Mouse (Mus musculus): ENCODE measurements around the gene Axdnd1.

The Axdnd1 gene

DNA sequence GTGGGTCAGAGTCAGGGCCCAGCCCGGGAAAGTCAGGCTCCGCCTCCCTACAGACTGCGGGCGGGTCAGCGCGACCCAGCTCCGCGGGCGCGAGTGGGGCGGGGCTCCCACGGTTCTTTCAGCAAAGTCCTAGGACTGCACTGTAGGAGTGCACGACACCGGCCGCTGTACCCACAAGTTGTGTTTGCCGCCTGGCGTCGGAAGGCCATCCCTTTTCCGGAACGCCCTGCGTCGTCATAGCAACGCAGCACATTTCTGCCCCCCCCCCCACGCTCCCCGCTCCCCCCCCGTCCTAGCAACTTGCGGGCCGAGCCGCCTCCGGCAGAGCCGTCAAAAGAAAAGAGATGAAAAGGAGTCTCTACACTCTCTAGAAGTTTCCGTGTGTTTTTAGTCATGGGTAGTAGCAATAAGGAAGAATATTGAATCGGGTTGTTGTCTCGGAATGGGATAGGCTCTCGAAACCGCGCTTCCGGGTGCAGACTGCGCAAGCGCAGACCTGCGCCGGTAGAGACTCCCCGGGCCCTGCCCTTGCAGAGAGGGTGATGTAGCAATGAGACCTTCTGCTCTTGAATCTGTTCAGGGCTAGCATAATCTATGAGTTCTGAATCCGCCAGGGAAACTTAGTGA lies at the start of gene Axdnd1:
Gene Axdnd1, minus strand, starts transcription at position 489 of the 627 bp plus-strand sequence.
- peak; percentile 85 for DNase-seq (ENCODE audit: extremely low spot score, low spot score)

DNA sequence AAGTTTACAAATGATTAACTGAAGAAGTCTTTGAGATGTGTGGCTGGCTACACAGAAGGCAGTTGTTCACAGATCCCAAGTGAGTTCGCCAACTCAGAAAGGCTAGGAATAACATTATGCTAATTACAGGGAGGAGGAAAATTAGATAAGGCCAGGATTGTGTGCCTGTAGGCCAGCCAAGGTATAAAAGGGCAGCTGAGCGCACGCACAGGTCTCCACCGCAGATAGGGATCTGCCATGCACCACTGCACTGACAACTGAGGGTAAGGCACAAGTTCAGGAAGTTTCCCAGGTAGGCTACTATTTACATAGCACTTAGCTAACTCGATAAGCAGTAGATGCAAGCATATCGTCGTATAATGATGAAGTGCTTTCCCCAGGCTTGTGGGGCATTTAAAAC lies 49.6 kb upstream of the Axdnd1 start:
- DNase-seq (ENCODE audit: extremely low spot score, low spot score) = no peak

DNA sequence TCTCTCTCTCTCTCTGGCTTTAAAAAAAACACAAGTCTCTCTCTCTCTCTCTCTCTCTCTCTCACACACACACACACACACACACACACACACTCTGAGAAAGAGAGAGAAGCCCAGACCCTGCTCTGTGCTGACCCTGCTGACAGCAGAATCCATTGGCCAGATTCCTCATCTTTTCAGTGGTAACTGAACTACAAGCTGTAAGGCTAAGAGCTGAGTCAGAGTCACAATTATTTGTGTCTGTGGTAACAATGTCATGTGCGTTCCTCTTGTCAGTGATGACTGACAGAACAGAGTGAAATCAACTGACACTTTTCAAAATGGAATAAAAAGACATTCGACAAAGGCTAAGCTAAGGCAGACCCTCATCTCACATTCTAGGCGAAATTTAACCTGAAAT lies 47.6 kb upstream of the Axdnd1 start:
- no peak for DNase-seq (ENCODE audit: extremely low spot score, low spot score)

DNA sequence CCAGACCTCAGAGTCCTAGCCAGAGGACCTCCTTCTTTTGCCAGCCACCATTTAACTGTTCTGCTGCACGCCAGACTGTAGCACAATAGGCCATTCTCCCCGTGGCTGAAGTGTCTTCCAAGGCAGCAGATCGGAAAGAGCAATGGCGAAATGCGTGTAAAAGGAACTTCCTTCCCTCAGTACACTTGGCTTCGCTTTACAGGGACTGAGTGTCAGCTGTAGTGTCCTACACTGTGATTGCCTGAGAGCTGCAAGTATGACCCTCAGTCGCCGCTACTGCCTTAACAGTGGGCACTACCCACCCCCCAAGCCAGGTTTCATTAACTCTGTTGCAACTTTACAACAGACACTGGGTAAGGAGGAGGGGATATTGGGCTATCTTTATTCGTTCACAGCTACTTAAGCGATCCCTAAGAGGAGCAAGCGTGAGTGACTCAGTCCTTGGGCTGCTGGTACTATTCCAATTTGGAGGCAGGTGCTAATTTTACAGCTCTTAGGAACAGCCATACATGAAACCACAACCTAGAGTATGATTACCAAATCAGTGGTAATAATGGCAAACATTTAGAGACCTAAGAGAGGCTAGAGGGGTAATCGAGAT lies 46.8 kb upstream of the Axdnd1 start:
- no peak for DNase-seq (ENCODE audit: extremely low spot score, low spot score)

DNA sequence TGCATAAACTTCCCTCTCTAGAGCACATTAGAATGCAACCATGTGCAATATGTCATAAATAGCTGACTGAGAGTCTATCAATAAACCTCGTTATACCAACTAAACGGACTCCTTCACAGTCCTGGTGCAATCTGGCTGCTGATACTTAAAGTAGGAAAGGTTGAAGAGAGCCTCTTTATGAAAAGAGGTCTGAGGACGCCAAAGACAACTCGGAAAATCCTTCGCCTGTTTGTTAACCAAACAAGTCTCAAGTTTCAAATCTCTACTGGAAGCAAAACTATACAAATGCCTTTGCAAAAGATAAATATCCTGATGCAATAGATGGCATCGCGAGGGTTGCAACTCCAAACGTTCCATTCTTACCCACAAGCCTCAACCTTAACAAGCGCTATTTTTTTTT lies 44.0 kb upstream of the Axdnd1 start:
- DNase-seq (ENCODE audit: extremely low spot score, low spot score) = no peak

DNA sequence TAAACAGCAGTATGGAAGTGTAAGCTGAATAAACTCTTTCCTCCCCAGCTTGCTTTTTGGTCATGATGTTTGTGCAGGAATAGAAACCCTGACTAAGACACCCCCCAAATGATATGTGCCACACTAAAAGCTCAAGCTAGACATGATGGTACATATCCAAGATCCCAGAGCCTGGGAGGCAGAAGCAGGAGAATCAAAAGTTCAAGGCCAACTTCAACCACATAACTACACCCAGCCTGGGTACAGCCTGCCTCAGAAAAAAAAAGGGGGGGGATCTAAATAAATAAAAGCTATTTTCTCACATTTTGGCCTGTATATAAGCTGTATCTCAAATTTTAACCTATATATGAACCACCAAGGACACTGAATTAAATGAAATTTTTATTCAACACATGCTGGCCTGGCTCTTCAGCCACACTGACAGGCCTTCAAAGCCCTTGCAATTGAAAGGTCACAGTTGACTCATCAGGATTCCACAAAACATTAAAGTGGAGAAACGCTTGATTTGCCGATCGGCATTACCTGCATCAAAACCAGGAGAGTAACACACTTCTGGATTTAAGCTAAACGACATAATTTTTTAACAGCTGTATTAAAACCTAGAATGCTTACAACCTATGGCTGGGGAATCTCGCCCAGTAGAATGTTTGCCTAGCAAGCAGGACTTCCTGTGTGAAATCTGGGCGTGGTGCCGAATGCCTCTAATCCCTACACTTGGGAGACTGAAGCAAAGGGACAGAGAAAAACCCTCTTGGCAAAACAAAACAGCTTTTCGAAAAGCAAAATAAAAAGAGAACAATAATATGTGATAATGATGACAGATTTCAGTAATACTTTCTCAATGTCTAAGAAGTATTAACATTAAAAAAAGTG lies 43.3 kb upstream of the Axdnd1 start:
- DNase-seq (ENCODE audit: extremely low spot score, low spot score) = no peak

GRCm38 (mm10) chr1:156462273-156462991 lies 41.5 kb upstream of the Axdnd1 start:
- no peak for DNase-seq (ENCODE audit: extremely low spot score, low spot score)

DNA sequence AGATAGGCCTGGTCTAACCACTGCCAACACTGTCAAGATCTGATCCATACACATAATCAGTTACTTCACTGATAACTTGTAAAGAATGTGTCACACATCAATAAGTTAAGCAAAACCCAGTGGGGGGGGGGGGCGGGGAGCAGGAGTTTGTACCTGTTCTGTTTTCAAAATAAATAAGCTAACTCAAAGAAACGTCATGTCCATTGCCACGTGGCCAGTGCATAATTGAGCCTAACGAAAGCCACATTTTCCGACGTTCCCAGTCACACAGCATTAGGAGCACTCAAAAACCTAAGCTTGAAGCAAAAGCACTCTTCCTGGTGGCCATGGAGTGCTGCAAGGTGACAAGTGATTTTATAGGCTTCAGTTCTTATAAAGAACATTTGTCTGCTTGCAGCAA lies 40.1 kb upstream of the Axdnd1 start:
- DNase-seq (ENCODE audit: extremely low spot score, low spot score) = no peak

DNA sequence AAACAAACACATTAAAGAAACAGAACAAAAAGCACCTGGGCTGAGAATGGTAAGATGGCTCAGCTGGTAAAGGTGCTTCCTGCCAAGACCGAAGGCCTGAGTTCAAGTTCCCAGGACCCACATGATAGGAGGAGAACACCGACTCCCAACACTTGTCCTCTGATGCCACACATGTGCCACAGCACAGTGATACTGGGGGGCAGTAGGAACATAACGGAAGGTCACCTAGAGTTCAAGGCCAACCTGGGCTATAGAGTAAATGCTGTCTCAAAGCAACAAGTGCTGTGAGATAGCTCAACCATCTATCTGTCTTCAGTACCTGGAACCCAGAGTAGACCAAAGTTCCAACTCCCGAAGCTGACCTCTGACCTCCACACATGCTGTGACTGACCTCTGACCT lies 39.3 kb upstream of the Axdnd1 start:
- no peak for DNase-seq (ENCODE audit: extremely low spot score, low spot score)

GRCm38 (mm10) chr1:156459690-156460089 lies 38.7 kb upstream of the Axdnd1 start:
- no peak for DNase-seq (ENCODE audit: extremely low spot score, low spot score)

- no peak for DNase-seq (ENCODE audit: extremely low spot score, low spot score)
These were observed 37.6 kb upstream of the Axdnd1 start for GRCm38 (mm10) chr1:156458391-156459060.

GRCm38 (mm10) chr1:156455005-156455758 lies 34.2 kb upstream of the Axdnd1 start:
- DNase-seq (ENCODE audit: extremely low spot score, low spot score) = no peak

- no peak for DNase-seq (ENCODE audit: extremely low spot score, low spot score)
These were observed 33.4 kb upstream of the Axdnd1 start for GRCm38 (mm10) chr1:156454384-156454783.

DNA sequence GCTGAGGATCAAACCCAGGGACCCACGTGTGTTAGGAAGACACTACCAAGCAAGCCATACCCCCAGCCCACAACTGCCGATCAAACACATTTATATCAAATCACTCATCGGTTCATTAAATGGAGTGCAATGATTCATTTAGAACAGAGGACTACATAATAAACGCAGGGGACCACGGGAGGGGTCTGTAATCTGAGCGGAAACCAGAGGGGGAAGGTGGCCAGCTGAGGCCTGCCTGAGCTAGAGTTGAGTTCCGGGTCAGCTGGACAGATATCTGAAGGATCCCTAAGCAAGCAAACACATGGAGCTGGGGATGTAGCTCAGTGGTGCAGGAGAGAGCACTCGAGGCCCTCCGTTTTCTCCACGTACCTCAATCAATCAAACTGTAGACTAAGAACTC lies 32.9 kb upstream of the Axdnd1 start:
- DNase-seq (ENCODE audit: extremely low spot score, low spot score) = no peak

GRCm38 (mm10) chr1:156450478-156450877 lies 29.5 kb upstream of the Axdnd1 start:
- no peak for DNase-seq (ENCODE audit: extremely low spot score, low spot score)

DNA sequence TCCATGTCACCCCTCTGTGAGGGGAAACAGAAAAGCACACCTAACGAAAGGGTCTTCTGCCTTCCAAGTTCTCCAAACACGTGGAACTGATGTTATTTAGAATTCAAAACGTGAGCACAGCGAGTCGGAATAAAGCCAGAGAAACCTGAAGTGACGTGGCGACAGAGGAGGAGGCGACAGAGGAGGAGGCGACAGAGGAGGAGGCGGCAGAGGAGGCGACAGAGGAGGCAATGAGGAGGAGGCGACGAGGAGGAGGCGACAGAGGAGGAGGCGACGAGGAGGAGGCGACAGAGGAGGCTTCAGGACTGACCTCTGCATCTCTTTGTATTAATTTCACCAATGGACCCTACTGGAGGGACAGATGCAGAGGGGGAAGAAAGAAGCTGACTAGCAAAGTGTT lies 28.7 kb upstream of the Axdnd1 start:
- no peak for DNase-seq (ENCODE audit: extremely low spot score, low spot score)

GRCm38 (mm10) chr1:156449089-156449488 lies 28.1 kb upstream of the Axdnd1 start:
- DNase-seq (ENCODE audit: extremely low spot score, low spot score) = no peak

- no peak for DNase-seq (ENCODE audit: extremely low spot score, low spot score)
These were observed 24.1 kb upstream of the Axdnd1 start for GRCm38 (mm10) chr1:156445049-156445448.

- no peak for DNase-seq (ENCODE audit: extremely low spot score, low spot score)
These were observed 21.8 kb upstream of the Axdnd1 start for GRCm38 (mm10) chr1:156442776-156443175.

- no peak for DNase-seq (ENCODE audit: extremely low spot score, low spot score)
These were observed 21.3 kb upstream of the Axdnd1 start for GRCm38 (mm10) chr1:156442266-156442665.

- DNase-seq (ENCODE audit: extremely low spot score, low spot score) = no peak
These were observed 16.8 kb upstream of the Axdnd1 start for GRCm38 (mm10) chr1:156437726-156438125.

All from neural tube, embryonic 10.5 days (tissue).